Mouse (Mus musculus) liver, adult 2 months (tissue): ENCODE measurements around the gene Tnip2.

Experiments used
- CTCF ChIP-seq: fragments of 200-500 bp; IDR thresholded peaks from 2 replicates; pipeline ENCODE4 v1.5.1; 2011; ENCODE audit warnings: low read depth, low read length, control low read depth
- POLR2A ChIP-seq: fragments of 200-500 bp; IDR thresholded peaks from 2 replicates; pipeline ENCODE4 v1.6.1; 2011; ENCODE audit warnings: low read length, control low read depth; ENCODE audit not compliant: insufficient read depth; ENCODE audit errors: extremely low read depth

GRCm38 (mm10) chr5:34458994-34459393, 54.8 kb downstream of the Tnip2 start:
- TF ChIP-seq POLR2A = no peak
- TF ChIP-seq CTCF = no peak
